ENCODE assay signal across 10 mouse cellular contexts in the genomic region with DNA sequence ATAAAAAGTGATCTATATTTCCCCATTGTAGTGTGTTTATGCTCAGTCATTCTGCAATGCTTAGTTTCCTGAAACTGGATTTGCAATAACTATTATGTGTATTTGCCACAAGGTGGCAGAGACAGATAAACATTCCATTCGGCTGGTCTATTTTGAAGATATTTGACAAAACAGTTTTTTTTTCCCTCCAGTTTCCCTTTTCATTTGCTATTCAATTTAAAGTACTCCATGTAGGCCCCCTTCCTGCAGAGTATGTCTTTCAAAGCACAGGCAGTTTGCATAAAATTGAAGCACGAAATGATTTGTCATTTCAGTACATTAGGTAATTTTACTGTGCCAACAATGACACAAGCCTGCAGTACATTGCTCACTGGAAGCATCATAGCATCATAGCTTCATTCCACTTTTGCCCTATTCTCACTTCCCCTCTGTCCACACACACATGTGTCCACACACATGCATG.
DNase-seq lines count a peak whose midpoint lies in the region; ATAC-seq and TF ChIP-seq lines count a peak whose summit lies in the region.
"Had no signal": no experiment of that assay in that cellular context is flagged by ENCODE, and none has a peak within 500 bp of the region (broad histone marks: within the 10 kb centered on the region; RNA-seq: fewer than 3 reads in every experiment).

No protein-coding gene starts in this region.

- peak; percentile 59 for TF ChIP-seq CTCF in heart, postnatal 0 days (IDR thresholded peaks at IDR 0.05; ENCODE audit: low read depth)
- peak; percentile 39 for TF ChIP-seq CTCF in lung, postnatal 0 days (IDR thresholded peaks at IDR 0.05)
- TF ChIP-seq CTCF in lung, adult 2 months (IDR thresholded peaks at IDR 0.05; ENCODE audit: insufficient read depth, low read length), result no peak

- DNase-seq in heart, postnatal 0 days (ENCODE audit: low spot score), result peak; percentile 29
- no peak for DNase-seq in heart, postnatal 25 days (ENCODE audit: low spot score)
- DNase-seq in lung, postnatal 0 days (ENCODE audit: low spot score), result peak; percentile 11
- no peak for DNase-seq in lung, adult 2 months
- DNase-seq in retina, embryonic 14.5 days (ENCODE audit: low spot score), result peak; percentile 60
- DNase-seq in testis, postnatal 14 days (ENCODE audit: low spot score), result no peak
- DNase-seq in spleen, adult 18-20 months, result no peak
- DNase-seq: thymus, postnatal 25 days had no signal

- no peak overlapping the region for H3K9ac ChIP-seq in heart, postnatal 0 days (replicated peaks; ENCODE audit: low read depth, low read length)
- no peak overlapping the region for H3K9ac ChIP-seq in lung, postnatal 0 days (replicated peaks; ENCODE audit: low read depth)
- H3K9ac ChIP-seq: heart, embryonic 15.5 days had no signal

- no peaks in the 10 kb centered on the region for H3K4me1 ChIP-seq in heart, postnatal 0 days (ENCODE audit: control insufficient read depth, insufficient read depth)
- H3K4me1 ChIP-seq in lung, postnatal 0 days (ENCODE audit: insufficient read depth, low read depth, low read length), result no peaks in the 10 kb centered on the region
- no peaks in the 10 kb centered on the region for H3K4me1 ChIP-seq in lung, adult 2 months (ENCODE audit: control insufficient read depth, insufficient read depth, low read length)
- H3K4me1 ChIP-seq: heart, embryonic 15.5 days had no signal

- H3K9me3 ChIP-seq in heart, postnatal 0 days (replicated peaks; ENCODE audit: control insufficient read depth, low read length), result no peaks in the 10 kb centered on the region
- no peaks in the 10 kb centered on the region for H3K9me3 ChIP-seq in lung, postnatal 0 days (ENCODE audit: low read length)
- H3K9me3 ChIP-seq: heart, embryonic 15.5 days had no signal

- H3K36me3 ChIP-seq in heart, postnatal 0 days (replicated peaks; ENCODE audit: control insufficient read depth, insufficient read depth, low read length), result no peaks in the 10 kb centered on the region
- H3K36me3 ChIP-seq in lung, postnatal 0 days (ENCODE audit: insufficient read depth, low read length), result no peaks in the 10 kb centered on the region
- H3K36me3 ChIP-seq: heart, embryonic 15.5 days had no signal

- no peak overlapping the region for H3K27ac ChIP-seq in heart, postnatal 0 days (ENCODE audit: low read depth)
- H3K27ac ChIP-seq in lung, postnatal 0 days (ENCODE audit: low read length), result no peak overlapping the region
- H3K27ac ChIP-seq: heart, embryonic 15.5 days had no signal

- no peak for TF ChIP-seq EP300 in heart, postnatal 0 days (IDR thresholded peaks at IDR 0.05; ENCODE audit: low read depth)
- no peak for TF ChIP-seq EP300 in lung, postnatal 0 days (IDR thresholded peaks at IDR 0.05)

- no peak overlapping the region for H3K4me2 ChIP-seq in heart, postnatal 0 days (ENCODE audit: low read depth, low read length)
- no peak overlapping the region for H3K4me2 ChIP-seq in lung, postnatal 0 days (replicated peaks; ENCODE audit: low read depth, low read length)
- H3K4me2 ChIP-seq: heart, embryonic 15.5 days had no signal

- no peak for ATAC-seq in heart, postnatal 0 days (ENCODE audit: insufficient read depth, low read depth)
- no peak for ATAC-seq in lung, postnatal 0 days
- peak; percentile 84 for ATAC-seq in common myeloid progenitor, adult 5-6 weeks (replicated peaks; ENCODE audit: low read depth, poor library complexity, severe bottlenecking)

- WGBS in heart, postnatal 0 days, result 55% methylated on average over 2 of the region's 2 CpGs
- WGBS in lung, postnatal 0 days, result 60% methylated on average over 2 of the region's 2 CpGs
- WGBS in lung, adult 2 months, result 44% methylated on average over 2 of the region's 2 CpGs

- no peak for TF ChIP-seq POLR2A in lung, adult 2 months (IDR thresholded peaks at IDR 0.05; ENCODE audit: borderline replicate concordance, extremely low read depth, low read depth, low read length)

- no peak overlapping the region for H3K4me3 ChIP-seq in heart, postnatal 0 days (ENCODE audit: low read depth, low read length)
- H3K4me3 ChIP-seq in lung, postnatal 0 days (ENCODE audit: low read depth, low read length), result no peak overlapping the region
- H3K4me3 ChIP-seq in lung, adult 2 months (replicated peaks; ENCODE audit: extremely low read depth, low read depth, low read length), result no peak overlapping the region
- H3K4me3 ChIP-seq: heart, embryonic 15.5 days had no signal

- intact Hi-C loops in heart, postnatal 25 days (cut with DNase I), result loop anchor here (1.0 kb wide), 1 partner anchor 285 kb away; no protein-coding TSS in a partner anchor

- H3K27me3 ChIP-seq in heart, postnatal 0 days (ENCODE audit: control insufficient read depth, insufficient read depth, low read length), result no peaks in the 10 kb centered on the region
- no peaks in the 10 kb centered on the region for H3K27me3 ChIP-seq in lung, postnatal 0 days (replicated peaks; ENCODE audit: insufficient read depth, low read length)
- H3K27me3 ChIP-seq: heart, embryonic 15.5 days had no signal

Comparison
In these comparisons a context has a peak if more than half of its experiments do, and no peak if none do; other contexts are left out.
1. DNase-seq: peak in heart, postnatal 0 days (single experiment), lung, postnatal 0 days (single experiment) and retina, embryonic 14.5 days (single experiment); none in heart, postnatal 25 days (single experiment), lung, adult 2 months (single experiment), testis, postnatal 14 days (single experiment) and spleen, adult 18-20 months (0 of 2).